Mouse (Mus musculus): ENCODE results near the gene Gm12830. TPM values are rescaled to one million over a fixed set of nuclear protein-coding genes. Genes with fewer than 3 reads are reported as not detected.

The Gm12830 gene
- total RNA-seq, 2 experiments from 2014 or later, result not detected

DNA sequence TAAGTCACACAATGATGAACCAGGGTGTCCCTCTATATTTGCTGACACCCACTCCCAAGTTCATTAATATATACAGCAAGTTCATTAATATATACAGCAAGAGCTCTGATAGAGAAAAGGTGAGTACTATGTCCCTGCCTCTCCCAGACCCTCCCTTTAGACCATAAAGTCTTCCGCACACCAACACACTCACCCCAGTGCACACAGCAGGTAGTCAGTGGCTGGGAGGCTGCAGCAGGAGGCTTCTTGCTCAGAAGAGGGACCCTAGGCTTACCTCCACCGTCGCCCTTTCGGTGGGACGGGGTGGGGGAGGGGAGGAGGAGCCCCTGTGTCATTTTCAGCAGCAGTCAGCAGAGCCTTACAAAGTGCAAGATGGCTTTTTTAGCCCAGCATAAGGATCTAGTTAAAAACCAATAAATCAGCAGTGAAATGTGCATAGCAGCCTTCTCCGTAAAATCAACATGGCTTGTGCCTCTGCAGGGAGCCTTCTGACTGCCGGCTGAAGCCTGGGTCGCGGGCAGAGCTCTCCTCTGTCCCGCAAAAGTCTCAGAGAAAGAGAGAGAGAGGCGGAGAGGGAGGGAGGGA, 20.9 kb downstream of the Gm12830 start:
- DNase-seq (ENCODE audit: low spot score in 2 of 2), result no peak
- intact Hi-C loops (cut with DNase I), result no loop called here

- intact Hi-C loops (cut with DNase I), result no loop called here
- DNase-seq (ENCODE audit: low spot score in 2 of 2), result no peak
These were observed 21.7 kb downstream of the Gm12830 start for GRCm38 (mm10) chr4:114843097-114843721.

- no peak for DNase-seq (ENCODE audit: low spot score in 2 of 2)
- intact Hi-C loops (cut with DNase I), result no loop called here
These were observed 23.1 kb downstream of the Gm12830 start for GRCm38 (mm10) chr4:114844600-114844999.

DNA sequence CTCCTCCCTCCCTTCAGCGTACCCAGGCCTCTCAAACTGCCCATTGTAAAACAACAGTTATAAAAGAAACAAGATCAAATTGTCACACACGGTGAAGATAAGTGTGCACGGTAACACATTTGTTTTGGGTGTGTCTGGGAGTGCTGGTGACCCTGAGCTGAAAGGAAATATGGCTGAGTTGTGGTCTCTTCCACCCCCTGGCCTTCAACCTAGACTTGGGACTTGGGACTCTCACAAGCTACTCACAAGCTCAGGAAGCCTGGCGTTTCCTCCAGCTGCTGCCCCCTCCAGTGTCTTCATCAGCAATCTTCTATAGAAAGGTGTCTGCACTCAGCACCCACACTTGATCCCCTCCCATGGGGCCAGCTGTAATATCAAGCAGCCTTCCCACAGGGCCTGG, 24.1 kb downstream of the Gm12830 start:
- intact Hi-C loops (cut with DNase I), result no loop called here
- DNase-seq (ENCODE audit: low spot score in 2 of 2), result no peak

- DNase-seq (ENCODE audit: low spot score in 2 of 2), result no peak
- intact Hi-C loops (cut with DNase I), result no loop called here
These were observed 25.2 kb downstream of the Gm12830 start for GRCm38 (mm10) chr4:114846723-114847122.

DNA sequence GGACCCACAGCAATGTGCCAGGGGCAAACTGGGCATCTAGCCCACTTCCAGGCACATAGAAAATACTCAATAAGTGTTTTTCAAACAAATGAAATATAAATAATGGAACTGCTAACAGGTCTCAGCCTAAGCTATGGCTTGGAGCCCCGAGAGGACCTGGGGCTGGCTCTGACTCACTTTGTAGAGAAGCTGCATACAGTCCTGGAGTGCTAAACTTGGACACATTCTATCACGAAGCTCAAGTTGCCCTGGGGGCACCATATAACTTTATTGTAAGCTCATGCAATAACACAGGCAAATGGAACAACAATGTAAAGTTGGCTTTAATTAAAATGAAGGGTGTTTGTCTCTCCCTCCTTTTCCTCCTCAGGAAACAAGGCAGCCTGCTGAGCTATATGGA, 32.4 kb downstream of the Gm12830 start:
- DNase-seq (ENCODE audit: low spot score in 2 of 2), result no peak
- intact Hi-C loops (cut with DNase I), result no loop called here

GRCm38 (mm10) chr4:114858426-114858825, 36.9 kb downstream of the Gm12830 start:
- DNase-seq (ENCODE audit: low spot score in 2 of 2), result no peak
- intact Hi-C loops (cut with DNase I), result no loop called here

DNA sequence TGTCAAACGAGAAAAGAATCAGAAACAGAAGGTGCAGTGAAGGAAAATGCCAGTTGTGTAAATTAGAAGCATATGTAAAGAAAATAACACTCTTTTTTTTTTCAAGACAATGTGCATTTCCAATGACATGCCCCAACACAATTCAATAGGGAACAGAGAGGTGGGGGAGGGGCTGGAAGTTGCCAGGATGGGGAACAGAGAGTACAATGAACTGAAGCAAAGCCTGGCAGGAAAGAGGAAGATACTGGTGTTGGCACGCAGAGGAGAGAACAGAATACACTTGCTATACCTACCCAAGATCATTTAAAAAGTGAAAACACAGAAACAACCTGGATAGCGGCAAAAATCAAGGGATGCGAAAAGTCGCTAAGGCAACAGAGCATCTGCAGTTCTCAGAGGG, 41.6 kb downstream of the Gm12830 start:
- no peak for DNase-seq (ENCODE audit: low spot score in 2 of 2)
- intact Hi-C loops (cut with DNase I), result no loop called here

GRCm38 (mm10) chr4:114869765-114870490, 48.4 kb downstream of the Gm12830 start:
- intact Hi-C loops (cut with DNase I), result no loop called here
- no peak for DNase-seq (ENCODE audit: low spot score in 2 of 2)

- intact Hi-C loops (cut with DNase I), result no loop called here
- DNase-seq (ENCODE audit: low spot score in 2 of 2), result no peak
These were observed 55.0 kb downstream of the Gm12830 start for GRCm38 (mm10) chr4:114876441-114876972.

DNA sequence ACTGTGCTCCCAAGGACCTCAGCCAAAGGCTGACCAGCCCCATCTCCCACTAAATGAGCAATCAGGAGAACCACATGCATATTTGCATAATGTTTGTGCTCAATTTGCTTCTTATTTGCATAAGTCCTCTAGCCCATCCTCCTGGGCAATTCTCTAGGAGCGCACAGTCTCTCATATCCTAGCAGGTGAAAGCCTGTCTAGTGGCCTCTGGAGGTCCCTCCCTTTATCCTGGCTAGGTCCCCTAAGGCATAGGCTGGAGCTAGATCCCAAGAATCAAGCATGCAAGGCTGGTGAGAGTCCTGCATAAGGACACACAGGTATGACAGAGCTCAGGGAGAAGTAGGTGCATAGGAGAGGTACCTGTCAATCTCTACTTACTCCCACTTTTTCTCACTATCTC, 60.7 kb downstream of the Gm12830 start:
- DNase-seq (ENCODE audit: low spot score in 2 of 2), result no peak
- intact Hi-C loops (cut with DNase I), result no loop called here

- no peak for DNase-seq (ENCODE audit: low spot score in 2 of 2)
- intact Hi-C loops (cut with DNase I), result no loop called here
These were observed 76.3 kb downstream of the Gm12830 start for GRCm38 (mm10) chr4:114897853-114898252.

DNA sequence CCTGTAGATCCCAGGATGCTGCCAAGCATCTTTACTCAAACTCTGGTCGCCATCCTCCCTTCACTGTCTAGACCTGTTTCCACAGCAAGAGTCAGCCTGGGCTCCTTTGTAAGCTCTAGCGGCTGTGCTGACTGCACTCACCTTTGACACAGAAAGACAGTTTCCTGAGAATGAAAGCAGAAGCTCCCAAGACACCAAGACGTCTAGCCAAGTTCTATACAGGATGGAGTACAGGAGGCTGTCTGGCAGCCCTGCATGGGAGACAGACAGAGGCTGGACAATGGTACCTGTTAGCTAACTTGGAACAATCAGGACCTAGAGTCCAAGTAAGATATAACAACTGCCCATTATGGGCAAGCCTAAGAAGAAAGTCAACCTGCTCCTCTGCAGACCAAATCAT, 78.4 kb downstream of the Gm12830 start:
- intact Hi-C loops (cut with DNase I), result loop anchor here (2.0 kb wide), 1 partner anchor 157 kb away; the partner anchor contains the start of gene Tal1
- DNase-seq (ENCODE audit: low spot score in 2 of 2), result no peak

GRCm38 (mm10) chr4:114900866-114901642, 79.5 kb downstream of the Gm12830 start:
- intact Hi-C loops (cut with DNase I), result loop anchor here (2.0 kb wide), 1 partner anchor 156 kb away; the partner anchor contains the start of gene Tal1
- DNase-seq (ENCODE audit: low spot score in 2 of 2), result no peak

GRCm38 (mm10) chr4:114901643-114902351, 80.3 kb downstream of the Gm12830 start:
- DNase-seq (ENCODE audit: low spot score in 2 of 2), result no peak
- intact Hi-C loops (cut with DNase I), result loop anchor here (2.0 kb wide), 1 partner anchor 155 kb away; the partner anchor contains the start of gene Tal1

DNA sequence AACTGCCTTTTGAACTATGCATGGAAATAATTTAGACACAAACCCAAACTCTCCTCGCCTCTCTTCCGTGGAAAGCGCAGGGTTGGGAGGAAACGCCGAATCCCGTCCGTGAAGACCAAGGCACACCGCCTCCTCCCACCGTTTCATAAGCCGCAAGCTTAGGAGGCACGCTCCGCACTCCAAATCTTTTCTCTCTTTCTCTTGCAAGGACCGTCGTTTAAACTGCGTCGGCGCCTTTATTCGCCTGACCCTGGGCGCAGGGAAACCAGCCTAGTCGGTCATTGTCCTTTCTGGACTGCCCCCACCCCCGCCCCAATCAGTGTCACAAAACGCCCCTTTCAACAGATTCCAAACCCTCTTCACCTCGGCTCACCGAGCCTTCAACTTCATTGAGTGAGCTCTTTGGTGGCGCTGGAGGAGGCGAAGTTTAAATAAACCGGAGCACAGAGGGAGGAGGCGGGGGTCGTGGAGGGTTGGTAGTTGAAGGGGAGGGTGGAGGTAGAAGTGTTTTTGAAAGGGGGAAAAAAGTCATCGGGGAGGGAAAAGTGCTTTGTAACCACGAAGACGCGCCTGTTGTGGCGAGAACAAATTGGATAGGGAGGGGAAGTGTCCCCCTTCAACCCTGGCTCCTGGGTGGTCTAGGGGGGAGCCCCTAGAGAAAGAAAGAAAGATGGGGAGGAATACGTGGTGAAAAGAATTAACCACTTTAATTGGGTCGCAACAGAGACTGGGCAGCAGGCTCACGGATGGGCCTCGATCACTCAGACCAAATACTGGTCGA, 81.3 kb downstream of the Gm12830 start:
- DNase-seq (ENCODE audit: low spot score in 2 of 2), result no peak
- intact Hi-C loops (cut with DNase I), result no loop called here

- no peak for DNase-seq (ENCODE audit: low spot score in 2 of 2)
- intact Hi-C loops (cut with DNase I), result no loop called here
These were observed 81.9 kb downstream of the Gm12830 start for GRCm38 (mm10) chr4:114903422-114903782.

DNA sequence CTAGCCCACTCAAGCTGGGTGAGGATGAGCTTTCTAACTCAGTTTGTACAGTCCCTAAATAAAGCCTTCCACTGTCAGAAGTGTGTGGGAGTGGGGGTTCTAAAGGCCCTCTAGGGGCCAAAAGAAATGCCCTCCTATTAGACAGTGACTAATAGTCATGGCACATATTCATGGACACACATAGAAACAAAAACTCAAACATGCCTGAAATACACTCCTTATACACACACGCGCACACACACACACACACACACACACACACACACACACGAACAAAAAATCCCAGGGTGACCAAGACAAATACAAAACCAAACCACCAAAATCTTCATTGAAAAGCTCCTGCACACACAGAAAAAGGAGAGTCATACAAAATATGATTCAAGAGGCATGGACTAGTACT, 84.0 kb downstream of the Gm12830 start:
- intact Hi-C loops (cut with DNase I), result loop anchor here (5.0 kb wide), 1 partner anchor 1032 kb away; the partner anchor contains the start of gene Dmbx1
- DNase-seq (ENCODE audit: low spot score in 2 of 2), result no peak
